ENCODE assay signal across 28 mouse cellular contexts in genomic region chr15:15946280-15947110, GRCm38 (mm10).
DNase-seq lines count a peak whose midpoint lies in the region; ATAC-seq and TF ChIP-seq lines count a peak whose summit lies in the region.
"Had no signal": no experiment of that assay in that cellular context is flagged by ENCODE, and none has a peak within 500 bp of the region (broad histone marks: within the 10 kb centered on the region; RNA-seq: fewer than 3 reads in every experiment).

No protein-coding gene starts in this region.

- H3K27ac ChIP-seq in hindbrain, embryonic 16.5 days (ENCODE audit: low read depth, low read length), result no peak overlapping the region
- H3K27ac ChIP-seq in hindbrain, postnatal 0 days, result no peak overlapping the region
- H3K27ac ChIP-seq in limb, embryonic 13.5 days, result no peak overlapping the region
- no peak overlapping the region for H3K27ac ChIP-seq in neural tube, embryonic 14.5 days (ENCODE audit: low read depth, low read length)
- H3K27ac ChIP-seq in kidney, embryonic 16.5 days (ENCODE audit: low read length), result no peak overlapping the region
- H3K27ac ChIP-seq: embryonic facial prominence, embryonic 10.5 days; embryonic facial prominence, embryonic 13.5 days; forebrain, embryonic 13.5 days; heart, adult 2 months; heart, embryonic 10.5 days; heart, embryonic 13.5 days; hindbrain, embryonic 14.5 days had no signal

- H3K9me3 ChIP-seq in hindbrain, embryonic 16.5 days (ENCODE audit: control insufficient read depth, low read length), result no peaks in the 10 kb centered on the region
- H3K9me3 ChIP-seq in hindbrain, postnatal 0 days (ENCODE audit: low read length), result no peaks in the 10 kb centered on the region
- no peaks in the 10 kb centered on the region for H3K9me3 ChIP-seq in limb, embryonic 13.5 days
- no peaks in the 10 kb centered on the region for H3K9me3 ChIP-seq in neural tube, embryonic 14.5 days (ENCODE audit: control insufficient read depth, low read length)
- H3K9me3 ChIP-seq in kidney, embryonic 16.5 days (ENCODE audit: low read length), result no peaks in the 10 kb centered on the region
- H3K9me3 ChIP-seq: embryonic facial prominence, embryonic 10.5 days; embryonic facial prominence, embryonic 13.5 days; forebrain, embryonic 13.5 days; heart, embryonic 10.5 days; heart, embryonic 13.5 days had no signal

- no peak overlapping the region for H3K4me2 ChIP-seq in hindbrain, embryonic 16.5 days (ENCODE audit: low read length)
- H3K4me2 ChIP-seq in hindbrain, postnatal 0 days (ENCODE audit: low read depth, low read length), result no peak overlapping the region
- H3K4me2 ChIP-seq in limb, embryonic 13.5 days (replicated peaks), result no peak overlapping the region
- H3K4me2 ChIP-seq in neural tube, embryonic 14.5 days (ENCODE audit: low read depth, low read length), result no peak overlapping the region
- no peak overlapping the region for H3K4me2 ChIP-seq in kidney, embryonic 16.5 days (replicated peaks; ENCODE audit: low read depth, low read length)
- H3K4me2 ChIP-seq: embryonic facial prominence, embryonic 13.5 days; forebrain, embryonic 13.5 days; heart, embryonic 13.5 days; hindbrain, embryonic 14.5 days had no signal

- H3K27me3 ChIP-seq in hindbrain, embryonic 16.5 days (replicated peaks; ENCODE audit: control insufficient read depth, insufficient read depth, low read length), result no peaks in the 10 kb centered on the region
- no peaks in the 10 kb centered on the region for H3K27me3 ChIP-seq in hindbrain, postnatal 0 days (ENCODE audit: insufficient read depth, low read length)
- no peaks in the 10 kb centered on the region for H3K27me3 ChIP-seq in limb, embryonic 13.5 days
- H3K27me3 ChIP-seq in neural tube, embryonic 14.5 days (ENCODE audit: control insufficient read depth, insufficient read depth, low read length), result no peaks in the 10 kb centered on the region
- H3K27me3 ChIP-seq in kidney, embryonic 16.5 days (ENCODE audit: insufficient read depth, low read length), result no peaks in the 10 kb centered on the region
- H3K27me3 ChIP-seq: forebrain, embryonic 13.5 days; heart, embryonic 13.5 days had no signal

- no peak overlapping the region for H3K9ac ChIP-seq in hindbrain, embryonic 16.5 days (ENCODE audit: low read depth, low read length)
- no peak overlapping the region for H3K9ac ChIP-seq in hindbrain, postnatal 0 days (replicated peaks; ENCODE audit: low read length)
- no peak overlapping the region for H3K9ac ChIP-seq in limb, embryonic 13.5 days
- no peak overlapping the region for H3K9ac ChIP-seq in neural tube, embryonic 14.5 days (replicated peaks; ENCODE audit: low read depth, low read length)
- no peak overlapping the region for H3K9ac ChIP-seq in kidney, embryonic 16.5 days (replicated peaks; ENCODE audit: low read length)
- H3K9ac ChIP-seq: embryonic facial prominence, embryonic 13.5 days; forebrain, embryonic 13.5 days; forebrain, postnatal 0 days; heart, embryonic 13.5 days; hindbrain, embryonic 14.5 days had no signal

- 77% methylated on average over 7 of the region's 7 CpGs for WGBS in hindbrain, embryonic 16.5 days
- WGBS in hindbrain, postnatal 0 days, result 81% methylated on average over 7 of the region's 7 CpGs
- 34% methylated on average over 7 of the region's 7 CpGs for WGBS in limb, embryonic 13.5 days
- 54% methylated on average over 7 of the region's 7 CpGs for WGBS in neural tube, embryonic 14.5 days
- WGBS in kidney, embryonic 16.5 days, result 85% methylated on average over 7 of the region's 7 CpGs

- H3K4me3 ChIP-seq in hindbrain, embryonic 16.5 days (ENCODE audit: low read length), result no peak overlapping the region
- no peak overlapping the region for H3K4me3 ChIP-seq in hindbrain, postnatal 0 days (ENCODE audit: low read length)
- H3K4me3 ChIP-seq in limb, embryonic 13.5 days, result no peak overlapping the region
- no peak overlapping the region for H3K4me3 ChIP-seq in neural tube, embryonic 14.5 days (ENCODE audit: low read depth, low read length)
- H3K4me3 ChIP-seq in kidney, embryonic 16.5 days (ENCODE audit: low read length), result no peak overlapping the region
- H3K4me3 ChIP-seq: embryonic facial prominence, embryonic 10.5 days; embryonic facial prominence, embryonic 13.5 days; erythroblast, embryonic 14.5 days; forebrain, embryonic 13.5 days; heart, adult 2 months; heart, embryonic 10.5 days; heart, embryonic 13.5 days had no signal

- no peak for DNase-seq in hindbrain, postnatal 0 days (ENCODE audit: low spot score)
- peak; percentile 24 for DNase-seq in forelimb bud, embryonic 11.5 days (ENCODE audit: low read depth, low spot score)
- DNase-seq in testis, postnatal 14 days (ENCODE audit: low spot score), result no peak
- DNase-seq in gastrocnemius, postnatal 14 days, result no peak
- DNase-seq: adrenal gland, adult 8-10 months; adrenal gland, postnatal 25 days; cerebellum, adult 11-12 months; cerebellum, adult 8-10 months; cerebellum, postnatal 10 days; cerebellum, postnatal 36 days; embryo, embryonic 11 days; forebrain, postnatal 0 days; gastrocnemius, postnatal 36 days; heart, adult 2 months; heart, postnatal 14 days; heart, postnatal 4 days had no signal

- no peak for TF ChIP-seq CTCF in hindbrain, postnatal 0 days (IDR thresholded peaks at IDR 0.05; ENCODE audit: low read depth)

- no peaks in the 10 kb centered on the region for H3K36me3 ChIP-seq in hindbrain, embryonic 16.5 days (ENCODE audit: control insufficient read depth, insufficient read depth, low read length)
- no peaks in the 10 kb centered on the region for H3K36me3 ChIP-seq in hindbrain, postnatal 0 days (ENCODE audit: insufficient read depth, low read length)
- H3K36me3 ChIP-seq in limb, embryonic 13.5 days, result no peaks in the 10 kb centered on the region
- H3K36me3 ChIP-seq in neural tube, embryonic 14.5 days (ENCODE audit: control insufficient read depth, insufficient read depth, low read length), result no peaks in the 10 kb centered on the region
- no peaks in the 10 kb centered on the region for H3K36me3 ChIP-seq in kidney, embryonic 16.5 days (ENCODE audit: insufficient read depth, low read length)
- H3K36me3 ChIP-seq: embryonic facial prominence, embryonic 10.5 days; embryonic facial prominence, embryonic 13.5 days; heart, embryonic 10.5 days; heart, embryonic 13.5 days had no signal

- peak; percentile 48; the same call in 1 of the 2 replicates for ATAC-seq in hindbrain, embryonic 16.5 days
- ATAC-seq in hindbrain, postnatal 0 days, result no peak
- peak; percentile 77; the same call in 1 of the 2 replicates for ATAC-seq in limb, embryonic 13.5 days (ENCODE audit: low FRiP score, low read depth)
- peak; percentile 83 for ATAC-seq in neural tube, embryonic 14.5 days (ENCODE audit: low read depth)
- no peak for ATAC-seq in kidney, embryonic 16.5 days (ENCODE audit: low FRiP score, low TSS enrichment)
- ATAC-seq: activated CD4-positive, CD25-positive, alpha-beta regulatory T cell, adult 4 months; forebrain, embryonic 13.5 days; forebrain, postnatal 0 days had no signal

- intact Hi-C loops in gastrocnemius, postnatal 14 days (cut with DNase I; ENCODE audit: low total_unique reads), result no loop called here

- H3K4me1 ChIP-seq in hindbrain, embryonic 16.5 days (ENCODE audit: control insufficient read depth, insufficient read depth, low read depth, low read length), result no peaks in the 10 kb centered on the region
- H3K4me1 ChIP-seq in hindbrain, postnatal 0 days (ENCODE audit: insufficient read depth, low read length), result no peaks in the 10 kb centered on the region
- no peaks in the 10 kb centered on the region for H3K4me1 ChIP-seq in limb, embryonic 13.5 days
- H3K4me1 ChIP-seq in neural tube, embryonic 14.5 days (ENCODE audit: control insufficient read depth, insufficient read depth, low read length), result no peaks in the 10 kb centered on the region
- H3K4me1 ChIP-seq in kidney, embryonic 16.5 days (ENCODE audit: insufficient read depth, low read length), result no peaks in the 10 kb centered on the region
- H3K4me1 ChIP-seq: embryonic facial prominence, embryonic 10.5 days; embryonic facial prominence, embryonic 13.5 days; forebrain, embryonic 13.5 days; heart, embryonic 10.5 days; heart, embryonic 13.5 days had no signal

Comparison
In these comparisons a context has a peak if more than half of its experiments do, and no peak if none do; other contexts are left out.
1. ATAC-seq: peak in hindbrain, embryonic 16.5 days (single experiment), limb, embryonic 13.5 days (single experiment) and neural tube, embryonic 14.5 days (single experiment); none in hindbrain, postnatal 0 days (single experiment) and kidney, embryonic 16.5 days (single experiment).